Mouse (Mus musculus) adrenal gland, postnatal 14 days (tissue): ENCODE data around the gene Olfr482. TPM values are rescaled to one million over a fixed set of nuclear protein-coding genes. Genes with fewer than 3 reads are reported as not detected.

Experiments
- DNase-seq: peaks from one replicate; pipeline ENCODE4 v3.0.0; 2021; ENCODE audit warnings: mixed read lengths
- long read RNA-seq, 2 experiments: library from polyadenylated mRNA; stranded (forward); transcript quantifications; one replicate each; pipeline ENCODE4 v2.0.0; 2021
- total RNA-seq: library from RNA; stranded (reverse); gene quantifications from 2 replicates; pipeline ENCODE4 v1.2.3, GENCODE M21; 2021

Olfr482 gene
- 1.7 and 2.4 TPM in 2 replicates for total RNA-seq
- long read RNA-seq, experiment 1 = 0 reads
- long read RNA-seq, experiment 2 = 0 reads

DNA sequence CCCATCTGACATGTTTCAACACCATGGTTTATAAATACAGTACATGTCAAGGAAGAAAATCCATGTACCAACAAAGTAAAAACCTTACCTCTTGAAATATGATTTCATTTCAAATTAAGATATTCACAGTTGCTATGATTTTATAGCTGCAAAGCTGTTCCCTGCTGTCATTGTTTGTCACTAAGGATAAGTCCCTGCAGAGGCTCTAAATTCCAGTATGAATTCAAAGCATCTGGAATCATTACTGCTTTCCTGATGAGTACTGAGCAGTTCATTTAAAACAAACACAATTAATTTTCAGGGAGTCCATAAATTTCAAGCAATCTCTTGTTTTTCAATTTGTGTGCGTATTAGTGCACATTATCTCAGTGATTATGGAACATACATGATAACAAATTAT is at the start of gene Olfr482:
TSS of gene Olfr482 (minus strand) at position 101 of the 400 bp plus-strand sequence.
- DNase-seq = no peak

DNA sequence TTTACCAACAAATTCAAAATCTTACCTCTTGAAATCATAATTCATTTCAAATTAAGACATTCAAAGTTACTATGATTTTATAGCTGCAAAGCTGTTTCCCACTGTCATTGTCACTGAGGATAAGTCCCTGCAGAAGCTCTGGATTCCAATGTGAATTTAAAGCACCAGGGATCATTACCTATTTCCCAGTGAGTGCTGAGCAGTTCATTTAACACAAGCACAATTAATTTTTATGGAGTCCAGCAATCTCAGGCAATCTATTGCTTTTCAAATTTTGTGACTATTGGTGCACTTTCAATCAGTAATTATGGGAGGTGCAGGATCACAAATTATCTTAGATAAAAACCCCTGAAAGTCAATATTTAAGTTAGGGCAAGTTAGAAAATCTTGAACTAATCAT is 30.0 kb upstream of the Olfr482 start, which contains the start of gene Olfr484:
TSS of gene Olfr484 (minus strand) at position 101 of the 400 bp plus-strand sequence.
- DNase-seq = no peak

DNA sequence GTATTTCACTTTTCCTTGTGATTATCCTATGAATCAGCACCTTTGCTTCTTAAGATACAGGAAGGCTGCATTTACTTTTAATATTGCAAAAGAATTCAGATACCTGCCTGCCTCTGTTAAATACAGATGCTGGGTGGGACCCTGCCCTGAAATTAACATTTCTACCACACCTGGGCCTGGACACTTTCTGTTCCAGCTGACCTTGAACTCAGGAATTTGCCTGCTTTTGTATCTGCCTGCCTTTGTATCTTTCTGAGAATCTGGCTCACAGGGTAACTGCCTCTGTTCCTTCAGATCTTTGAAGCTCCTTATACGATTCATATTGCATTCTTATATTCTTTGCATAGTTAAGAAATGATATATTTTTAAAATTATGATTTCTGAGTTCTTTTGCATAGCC is 24.0 kb upstream of the Olfr482 start:
- no peak for DNase-seq

DNA sequence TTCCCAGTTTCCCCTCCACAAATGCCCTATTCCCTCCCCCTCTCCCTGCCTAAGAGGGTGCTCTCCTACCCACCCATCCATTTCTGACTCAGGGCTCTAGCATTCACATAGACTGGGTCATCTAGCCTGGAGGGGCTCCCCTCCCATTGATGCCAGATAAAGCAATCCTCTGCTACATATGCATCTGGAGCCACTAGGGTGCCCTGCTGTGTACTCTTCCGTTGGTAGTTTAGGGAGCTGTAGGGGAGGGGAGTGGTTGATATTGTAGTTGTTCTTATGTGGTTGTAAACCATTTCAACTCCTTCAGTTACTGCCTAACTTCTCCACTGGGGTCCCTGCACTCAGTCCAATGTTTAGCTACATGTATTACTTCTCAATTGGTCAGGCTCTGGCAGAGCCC is 23.3 kb upstream of the Olfr482 start:
- DNase-seq = no peak

DNA sequence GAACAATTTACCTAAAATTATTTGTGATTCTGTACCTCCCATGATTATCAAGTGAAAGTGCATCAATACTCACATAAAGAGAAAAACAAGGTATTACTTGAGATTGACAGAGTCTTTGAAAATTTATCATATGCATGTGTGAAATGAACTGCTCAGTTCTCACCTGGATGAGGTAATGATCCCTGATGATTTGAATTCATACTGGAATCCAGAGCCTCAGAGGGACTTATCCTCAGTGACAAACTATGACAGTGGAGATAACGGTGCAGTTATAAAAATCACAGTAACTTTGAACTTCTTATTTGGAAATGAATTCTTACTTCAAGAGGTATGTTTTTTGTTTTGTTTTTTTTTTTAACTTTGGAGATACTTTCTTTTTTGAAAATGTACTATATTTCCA is 3.2 kb upstream of the Olfr482 start, which contains the start of gene Olfr483:
TSS of gene Olfr483 (plus strand) at position 301 of the 400 bp plus-strand sequence.
- no peak for DNase-seq

DNA sequence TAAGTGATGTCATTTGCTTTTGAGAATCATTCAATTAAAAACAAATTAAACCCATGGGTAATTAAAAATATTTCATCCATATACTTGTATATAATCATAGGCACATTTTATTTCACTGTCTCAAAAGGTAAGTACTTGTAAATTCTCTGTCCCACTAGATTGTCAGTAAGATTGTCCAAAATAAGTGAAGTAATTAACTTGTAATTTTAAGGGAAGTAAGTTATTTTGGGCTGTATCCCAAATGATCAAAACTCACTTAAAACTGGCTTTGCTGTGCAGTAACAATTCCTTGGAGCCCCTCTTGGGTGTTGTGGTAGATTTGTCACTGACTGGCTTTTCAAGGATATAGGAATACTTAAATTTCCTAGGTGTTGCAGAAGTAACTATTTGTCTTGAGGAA is 17.8 kb downstream of the Olfr482 start, which contains the start of gene Olfr481:
TSS of gene Olfr481 (plus strand) at position 301 of the 400 bp plus-strand sequence.
- no peak for DNase-seq

DNA sequence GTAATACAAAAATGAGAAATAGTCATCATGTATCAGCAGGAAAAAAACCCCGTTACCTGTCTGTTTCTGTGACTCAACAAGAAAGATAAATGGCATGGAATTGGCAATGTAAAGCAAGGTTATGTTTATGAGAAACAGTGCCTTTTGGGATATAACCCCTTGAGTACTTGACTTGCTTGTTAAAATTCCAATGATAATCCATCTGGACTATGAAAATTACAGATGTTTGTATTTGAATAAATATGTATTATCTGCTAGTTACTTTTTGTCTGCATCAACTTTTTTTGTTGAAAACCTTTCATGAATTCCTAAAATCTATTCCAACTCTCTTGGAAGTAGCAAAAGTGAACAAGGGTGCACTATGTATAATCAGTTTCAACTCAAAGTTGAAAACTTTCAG is 30.1 kb downstream of the Olfr482 start, which contains the start of gene Olfr480:
TSS of gene Olfr480 (minus strand) at position 101 of the 400 bp plus-strand sequence.
- no peak for DNase-seq

DNA sequence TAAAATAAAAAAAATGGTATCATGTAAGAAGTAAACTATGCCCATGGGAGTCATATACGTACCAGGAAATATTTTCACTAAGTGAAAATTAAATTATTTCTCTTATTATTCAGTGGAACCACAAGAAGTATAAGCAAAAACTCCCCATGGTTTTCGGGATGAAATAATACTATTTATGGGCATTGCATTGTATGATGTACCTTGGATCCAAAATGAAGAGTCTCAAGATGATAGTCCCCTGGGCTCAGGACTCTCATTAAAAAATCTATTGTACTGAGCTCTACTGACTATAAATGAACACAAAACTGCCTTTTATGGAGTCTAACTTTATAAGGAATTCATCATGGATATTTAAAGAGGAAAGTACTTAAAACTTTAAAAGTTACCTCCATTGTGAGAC is 47.0 kb downstream of the Olfr482 start, which contains the start of gene Olfr479:
TSS of gene Olfr479 (plus strand) at position 301 of the 400 bp plus-strand sequence.
- DNase-seq = no peak

Other genes with a start within 250 kb of the Olfr482 start
- not detected in 2 replicates for gene Olfr472, start 199.7 kb downstream of the Olfr482 start, total RNA-seq
- gene Olfr473, start 167.1 kb downstream of the Olfr482 start, total RNA-seq = not detected in 2 replicates
- not detected in 2 replicates for gene Olfr474, start 142.9 kb downstream of the Olfr482 start, total RNA-seq
- not detected in 2 replicates for gene Olfr476, start 132.8 kb downstream of the Olfr482 start, total RNA-seq
- not detected in 2 replicates for gene Olfr477, start 110.9 kb downstream of the Olfr482 start, total RNA-seq
- gene Olfr478, start 63.6 kb downstream of the Olfr482 start, total RNA-seq = not detected in 2 replicates
- not detected in 2 replicates for gene Olfr479, start 46.9 kb downstream of the Olfr482 start, total RNA-seq
- not detected in 2 replicates for gene Olfr480, start 30.2 kb downstream of the Olfr482 start, total RNA-seq
- gene Olfr481, start 17.7 kb downstream of the Olfr482 start, total RNA-seq = not detected in 2 replicates
- gene Olfr483, start 3.3 kb upstream of the Olfr482 start, total RNA-seq = not detected in 2 replicates
- not detected in 2 replicates for gene Olfr484, start 29.9 kb upstream of the Olfr482 start, total RNA-seq
- not detected in 2 replicates for gene Olfr485, start 62.3 kb upstream of the Olfr482 start, total RNA-seq
- not detected in 2 replicates for gene Olfr486, start 75.2 kb upstream of the Olfr482 start, total RNA-seq
- not detected in 2 replicates for gene Olfr487, start 117.0 kb upstream of the Olfr482 start, total RNA-seq
- gene Olfr488, start 160.8 kb upstream of the Olfr482 start, total RNA-seq = not detected in 2 replicates
- not detected in 2 replicates for gene Olfr490, start 191.3 kb upstream of the Olfr482 start, total RNA-seq
- not detected in 2 replicates for gene Olfr491, start 215.9 kb upstream of the Olfr482 start, total RNA-seq
- gene Olfr492, start 226.1 kb upstream of the Olfr482 start, total RNA-seq = not detected in 2 replicates
- not detected in 2 replicates for gene Olfr493, start 249.4 kb upstream of the Olfr482 start, total RNA-seq